Mouse (Mus musculus): Measurements from ENCODE around the gene 1700049E17Rik1.
"Not testable (repeated sequence)": the region's sequence is repeated elsewhere in the genome, so short reads cannot be mapped to it uniquely, and the experiment has no call there.

Gene 1700049E17Rik1

DNA sequence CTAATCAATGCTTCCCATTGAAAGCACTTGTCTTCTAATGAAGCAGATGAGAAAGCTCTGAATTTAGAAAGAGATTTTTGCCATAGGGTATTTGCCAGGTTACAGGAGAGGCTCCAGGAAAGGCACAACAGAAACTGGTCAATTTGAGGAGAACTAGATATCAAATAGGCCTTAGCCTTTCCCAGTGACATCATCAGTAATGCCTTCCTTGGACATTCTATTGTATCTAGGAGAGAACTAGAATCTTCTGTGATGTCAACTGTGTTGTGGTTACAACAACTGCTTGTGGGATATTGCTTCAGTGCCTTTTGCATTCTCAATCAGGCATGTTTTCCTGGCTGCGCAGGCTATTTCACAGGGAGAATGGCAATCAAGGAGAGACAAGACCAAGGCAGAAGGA, at the start of gene 1700049E17Rik1:
Gene 1700049E17Rik1, plus strand, starts transcription at position 301 of the 400 bp plus-strand sequence.
- DNase-seq (ENCODE audit: low spot score in 2 of 2), result not testable (repeated sequence)

DNA sequence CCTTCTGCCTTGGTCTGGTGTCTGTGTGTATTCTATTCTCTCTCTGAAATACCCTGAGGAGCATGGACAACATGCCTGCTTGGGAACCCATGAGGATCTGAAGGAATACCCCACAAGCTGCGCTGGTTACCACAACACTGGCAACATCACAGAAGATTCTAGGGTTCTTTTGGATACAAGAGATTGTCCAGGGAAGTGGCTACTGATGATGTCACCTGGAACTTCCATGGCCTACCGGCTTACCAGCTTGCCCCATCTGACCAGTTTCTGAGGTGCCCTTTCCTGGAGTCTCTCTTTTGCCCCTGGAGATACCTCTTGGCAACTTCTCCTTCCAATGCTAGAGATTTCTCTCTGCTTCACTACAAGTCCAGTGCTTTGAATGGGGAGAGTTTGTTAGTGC, 17.6 kb upstream of the 1700049E17Rik1 start, which contains the start of gene Gm7980:
Gene Gm7980, minus strand, starts transcription at position 101 of the 400 bp plus-strand sequence.
- not testable (repeated sequence) for DNase-seq (ENCODE audit: low spot score in 2 of 2)

- DNase-seq (ENCODE audit: low spot score in 2 of 2), result not testable (repeated sequence)
These were observed 18.9 kb downstream of the 1700049E17Rik1 start, which contains the start of gene 1700024B05Rik for GRCm38 (mm10) chr14:41943695-41944094. Gene 1700024B05Rik, plus strand, starts transcription at chr14:41943995.

- DNase-seq (ENCODE audit: low spot score in 2 of 2), result not testable (repeated sequence)
These were observed 39.3 kb downstream of the 1700049E17Rik1 start for GRCm38 (mm10) chr14:41964095-41964494.

DNA sequence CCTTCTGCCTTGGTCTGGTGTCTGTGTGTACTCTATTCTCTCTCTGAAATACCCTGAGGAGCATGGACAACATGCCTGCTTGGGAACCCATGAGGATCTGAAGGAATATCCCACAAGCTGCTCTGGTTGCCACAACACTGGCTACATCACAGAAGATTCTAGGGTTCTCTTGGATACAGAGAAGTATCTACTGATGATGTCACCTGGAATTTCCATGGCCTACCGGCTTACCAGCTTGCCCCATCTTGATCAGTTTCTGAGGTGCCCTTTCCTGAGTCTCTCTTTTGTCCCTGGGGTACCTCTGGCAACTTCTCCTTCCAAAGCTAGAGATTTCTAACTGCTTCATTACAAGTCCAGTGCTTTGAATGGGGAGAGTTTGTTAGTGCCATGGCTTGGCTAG, 43.1 kb downstream of the 1700049E17Rik1 start, which contains the start of gene Gm6401:
Gene Gm6401, minus strand, starts transcription at position 101 of the 400 bp plus-strand sequence.
- DNase-seq (ENCODE audit: low spot score in 2 of 2), result not testable (repeated sequence)

DNA sequence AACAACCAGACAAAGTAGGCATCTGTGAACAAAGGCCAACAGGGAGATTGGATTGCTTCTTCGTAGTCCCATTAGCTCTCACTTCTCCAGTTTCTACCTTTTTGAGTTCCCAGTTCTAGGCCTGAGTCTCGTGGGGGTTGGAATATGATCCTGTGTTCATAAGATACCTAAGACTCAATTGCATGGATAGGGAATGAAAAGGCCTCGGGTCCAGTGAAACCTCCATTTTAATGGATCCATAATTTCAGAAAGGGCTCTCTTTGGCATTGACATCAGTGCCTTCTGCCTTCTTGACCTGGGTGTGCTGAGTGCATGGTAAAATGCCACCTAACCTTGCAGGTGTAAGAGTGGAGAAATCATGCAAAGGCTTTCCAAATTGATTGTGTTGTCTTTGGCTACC, 43.8 kb downstream of the 1700049E17Rik1 start:
- not testable (repeated sequence) for DNase-seq (ENCODE audit: low spot score in 2 of 2)
